Mouse (Mus musculus): ENCODE data around the gene Glg1. TPM values are rescaled to one million over a fixed set of nuclear protein-coding genes. Genes with fewer than 3 reads are reported as not detected.
"Not testable (repeated sequence)": the region's sequence is repeated elsewhere in the genome, so short reads cannot be mapped to it uniquely, and the experiment has no call there.

Glg1 gene
- polyA plus RNA-seq, 1 experiment from 2014 or later, result 81.7 TPM

DNA sequence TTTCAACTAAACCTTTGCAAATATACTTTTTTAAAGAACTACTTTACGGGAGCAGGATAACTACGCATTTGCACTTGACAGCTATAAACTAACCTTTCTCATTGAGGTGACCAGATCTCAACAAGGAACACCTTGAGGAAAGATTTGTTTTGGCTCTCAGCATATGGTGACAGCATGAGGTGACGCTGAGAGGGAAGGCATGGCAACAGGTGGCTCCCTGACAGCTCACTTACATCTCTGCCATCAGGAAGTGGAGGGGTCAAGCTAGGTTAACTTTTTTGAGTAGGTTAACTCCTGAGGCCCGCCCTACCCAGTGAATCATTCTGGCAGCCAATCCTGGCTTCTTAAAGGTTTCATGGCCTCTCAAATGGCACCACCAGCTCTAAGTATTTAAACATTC is 26.6 kb upstream of the Glg1 start:
- 88% methylated on average over 4 of the region's 4 CpGs for WGBS
- Histone ChIP-seq H3K9ac (no peak overlapping the region), H3K4me3 (no peak overlapping the region), H3K36me3 (peaks cover 90% of the 10 kb centered on the region), H3K4me1 (no peaks in the 10 kb centered on the region), H3K27ac (no peak overlapping the region), H3K4me2 (replicated peaks) (no peak overlapping the region), H3K27me3 (no peaks in the 10 kb centered on the region), H3K9me3 (no peaks in the 10 kb centered on the region)
- ATAC-seq (ENCODE audit: low FRiP score, low read depth), result no peak

DNA sequence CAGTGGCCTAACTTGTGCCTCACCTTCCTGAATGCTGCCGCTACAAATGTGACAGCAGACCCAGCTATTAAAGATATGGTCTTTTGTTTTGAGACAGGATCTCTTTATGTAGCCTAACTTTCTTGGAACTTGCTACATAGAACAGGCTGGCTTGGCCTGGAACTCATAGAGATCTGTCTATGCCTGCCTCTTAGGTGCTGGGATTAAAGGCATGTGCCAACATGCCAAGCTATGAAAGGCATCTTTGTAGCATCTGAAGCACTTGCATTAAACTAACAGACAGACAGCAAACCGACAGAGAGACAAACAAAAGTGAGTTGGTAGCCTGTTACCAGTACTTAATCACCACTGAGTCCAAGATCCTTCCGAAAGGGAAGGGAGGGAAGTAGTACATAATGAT is 23.1 kb upstream of the Glg1 start:
- peaks cover 92% of the 10 kb centered on the region for H3K36me3 ChIP-seq

DNA sequence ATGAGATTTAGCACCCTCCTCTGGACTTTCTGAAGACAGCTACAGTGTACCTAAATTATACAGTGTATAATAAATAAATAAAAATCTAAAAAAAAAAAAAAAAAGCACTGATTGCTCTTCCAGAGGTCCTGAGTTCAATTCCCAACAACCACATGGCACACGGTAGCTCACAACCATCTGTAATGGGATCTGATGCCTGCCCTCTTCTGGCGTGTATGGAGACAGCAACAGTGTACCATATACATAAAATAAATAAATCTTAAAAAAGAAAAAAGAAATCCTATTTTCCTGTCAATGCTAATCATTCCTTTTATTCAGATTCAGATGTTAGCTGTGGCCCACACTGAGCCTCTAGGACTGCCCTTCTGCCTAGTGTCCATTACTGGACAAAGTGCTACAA is 9.3 kb upstream of the Glg1 start:
- Histone ChIP-seq H3K9ac (no peak overlapping the region), H3K9me3 (peaks cover 11% of the 10 kb centered on the region; the same call in 1 of the 2 replicates), H3K4me3 (no peak overlapping the region), H3K36me3 (peaks cover 21% of the 10 kb centered on the region), H3K27me3 (no peaks in the 10 kb centered on the region), H3K4me1 (no peaks in the 10 kb centered on the region), H3K4me2 (replicated peaks) (no peak overlapping the region), H3K27ac (no peak overlapping the region)
- ATAC-seq (ENCODE audit: low FRiP score, low read depth), result no peak
- WGBS, result 77% methylated on average over 2 of the region's 2 CpGs

More for the DNA sequence above, 23.1 kb upstream of the Glg1 start:
- Histone ChIP-seq H3K4me1 (no peaks in the 10 kb centered on the region), H3K9me3 (no peaks in the 10 kb centered on the region), H3K27ac (no peak overlapping the region), H3K27me3 (no peaks in the 10 kb centered on the region), H3K4me3 (no peak overlapping the region), H3K9ac (no peak overlapping the region), H3K4me2 (replicated peaks) (no peak overlapping the region)
- 92% methylated on average over 3 of the region's 3 CpGs for WGBS
- no peak for ATAC-seq (ENCODE audit: low FRiP score, low read depth)

DNA sequence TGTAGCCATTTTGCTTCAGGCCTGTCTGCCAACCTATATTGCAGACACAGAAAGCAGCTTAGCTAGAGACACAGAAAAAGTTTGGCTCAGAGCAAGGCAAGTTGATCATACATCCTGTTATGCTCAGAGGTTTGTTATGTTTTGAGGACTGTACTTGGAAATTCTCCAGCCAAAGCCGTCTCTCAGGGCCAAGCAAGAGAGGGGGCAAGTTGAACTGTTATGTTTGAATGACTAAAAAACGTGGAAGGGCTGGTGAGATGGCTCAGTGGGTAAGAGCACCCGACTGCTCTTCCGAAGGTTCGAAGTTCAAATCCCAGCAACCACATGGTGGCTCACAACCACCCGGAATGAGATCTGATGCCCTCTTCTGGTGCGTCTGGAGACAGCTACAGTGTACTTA is 7.1 kb upstream of the Glg1 start:
- H3K4me2 ChIP-seq (replicated peaks); H3K4me1 ChIP-seq; H3K27me3 ChIP-seq; H3K4me3 ChIP-seq; ATAC-seq (ENCODE audit: low FRiP score, low read depth); H3K27ac ChIP-seq; H3K9ac ChIP-seq: not testable (repeated sequence)
- H3K9me3 ChIP-seq, result peaks cover 11% of the 10 kb centered on the region; the same call in 1 of the 2 replicates
- 68% methylated on average over 7 of the region's 7 CpGs for WGBS
- H3K36me3 ChIP-seq, result peaks cover 10% of the 10 kb centered on the region

DNA sequence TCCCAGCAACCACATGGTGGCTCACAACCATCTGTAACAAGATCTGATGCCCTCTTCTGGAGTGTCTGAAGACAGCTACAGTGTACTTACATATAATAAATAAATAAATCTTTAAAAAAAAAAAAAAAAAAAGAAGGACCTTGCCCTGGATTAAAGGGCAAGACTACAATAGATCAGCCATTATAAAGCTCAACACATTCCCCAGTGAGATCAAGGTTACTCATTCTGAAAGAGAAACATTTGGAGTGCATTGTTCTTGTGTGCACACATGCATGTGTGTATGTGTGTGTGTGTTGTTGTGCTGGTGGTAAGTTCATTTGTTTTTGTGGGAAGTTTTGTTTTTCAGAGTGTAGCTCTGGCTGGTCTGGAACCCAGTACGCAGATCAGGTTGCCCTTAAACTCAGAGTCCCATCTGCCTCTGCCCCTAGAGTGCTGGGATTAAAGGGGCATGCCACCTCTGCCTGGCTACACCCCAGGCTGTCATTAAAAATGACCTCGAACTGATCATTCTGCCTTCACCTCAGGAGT is 5.7 kb upstream of the Glg1 start:
- peaks cover 11% of the 10 kb centered on the region; the same call in 1 of the 2 replicates for H3K9me3 ChIP-seq
- WGBS, result 68% methylated on average over 2 of the region's 2 CpGs
- no peak overlapping the region for H3K9ac ChIP-seq
- no peaks in the 10 kb centered on the region for H3K27me3 ChIP-seq
- ATAC-seq (ENCODE audit: low FRiP score, low read depth), result no peak
- H3K36me3 ChIP-seq, result peaks cover under 1% of the 10 kb centered on the region; the same call in 1 of the 2 replicates
- H3K27ac ChIP-seq, result no peak overlapping the region
- no peak overlapping the region for H3K4me3 ChIP-seq
- no peak overlapping the region for H3K4me2 ChIP-seq (replicated peaks)
- H3K4me1 ChIP-seq, result peaks cover 5% of the 10 kb centered on the region; the same call in 1 of the 2 replicates

DNA sequence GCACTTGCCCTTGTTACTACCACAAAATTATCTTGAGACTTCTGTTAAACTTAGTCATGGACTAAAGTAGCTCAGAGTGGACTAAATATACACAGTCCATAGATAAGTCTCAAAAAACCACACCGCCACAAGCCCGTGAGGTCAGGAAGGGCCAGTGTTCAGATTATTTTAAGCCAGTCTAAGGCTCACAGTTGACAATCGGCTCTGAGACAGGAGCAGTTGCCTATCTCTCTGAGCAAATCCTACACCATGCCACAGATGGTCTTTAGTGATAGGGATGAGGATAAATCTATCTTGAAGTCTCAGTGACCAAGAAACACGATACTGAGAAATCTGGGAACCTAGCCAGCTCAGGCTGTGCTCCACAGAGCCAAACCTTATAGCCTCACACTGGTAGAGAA is 3.0 kb upstream of the Glg1 start:
- no peak for ATAC-seq (ENCODE audit: low FRiP score, low read depth)
- WGBS, result 87% methylated on average over 4 of the region's 4 CpGs
- peaks cover 11% of the 10 kb centered on the region for H3K4me1 ChIP-seq
- H3K9me3 ChIP-seq, result peaks cover 11% of the 10 kb centered on the region; the same call in 1 of the 2 replicates
- no peak overlapping the region for H3K27ac ChIP-seq
- H3K27me3 ChIP-seq, result no peaks in the 10 kb centered on the region
- no peak overlapping the region for H3K4me2 ChIP-seq (replicated peaks)
- H3K9ac ChIP-seq, result no peak overlapping the region
- H3K4me3 ChIP-seq, result no peak overlapping the region
- H3K36me3 ChIP-seq, result no peaks in the 10 kb centered on the region

DNA sequence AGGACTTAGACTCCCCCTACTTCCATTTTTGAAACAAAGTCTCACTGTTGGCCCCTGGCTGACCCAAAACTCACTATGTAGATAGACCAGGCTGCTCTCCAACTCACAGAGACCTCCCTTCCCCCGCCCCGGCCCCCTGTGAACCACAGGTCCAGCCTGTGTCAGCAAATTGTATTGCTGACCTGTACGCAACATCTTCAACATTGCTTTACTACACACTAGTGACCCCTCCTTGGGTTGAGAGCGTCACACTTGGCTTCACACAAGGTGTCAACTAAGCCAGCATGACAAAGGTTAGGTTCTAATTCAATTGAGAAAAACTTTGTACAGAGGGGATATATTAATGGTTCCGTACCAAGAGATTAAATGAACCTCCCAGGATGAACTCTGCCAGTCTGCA is 1.2 kb upstream of the Glg1 start:
- peak overlapping the region; percentile 68 for H3K4me2 ChIP-seq (replicated peaks)
- 99% methylated on average over 5 of the region's 5 CpGs for WGBS
- no peak overlapping the region for H3K27ac ChIP-seq

DNA sequence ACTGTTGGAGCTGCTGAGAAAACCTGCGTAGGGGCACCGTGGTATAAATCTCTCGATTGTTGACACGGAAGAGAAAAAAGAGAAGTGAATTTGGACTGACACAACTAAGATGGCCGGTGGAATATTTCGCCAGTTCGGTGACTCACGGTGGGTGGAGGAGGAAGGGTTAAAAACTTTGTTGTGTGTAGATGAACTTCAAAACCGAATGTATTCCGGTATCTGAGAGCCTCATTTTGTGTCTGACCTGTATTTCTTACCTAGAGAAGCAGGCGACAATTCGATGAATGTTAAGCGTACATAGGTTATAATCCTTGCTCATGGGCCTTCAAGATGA is 359 bp upstream of the Glg1 start:
- Histone ChIP-seq H3K4me3 (peak overlapping the region; percentile 85), H3K27ac (peak overlapping the region; percentile 99; the same call in 1 of the 2 replicates), H3K9ac (peak overlapping the region; percentile 96), H3K27me3 (no peaks in the 10 kb centered on the region), H3K4me1 (peaks cover 15% of the 10 kb centered on the region), H3K36me3 (peaks cover 14% of the 10 kb centered on the region), H3K9me3 (no peaks in the 10 kb centered on the region), H3K4me2 (replicated peaks) (peak overlapping the region; percentile 68)
- WGBS, result 10% methylated on average over 13 of the region's 13 CpGs
- peak; percentile 16; the same call in 1 of the 2 replicates for ATAC-seq (ENCODE audit: low FRiP score, low read depth)

More for the DNA sequence above, 1.2 kb upstream of the Glg1 start:
- no peak for ATAC-seq (ENCODE audit: low FRiP score, low read depth)
- Histone ChIP-seq H3K27me3 (no peaks in the 10 kb centered on the region), H3K4me1 (peaks cover 15% of the 10 kb centered on the region), H3K9me3 (no peaks in the 10 kb centered on the region), H3K4me3 (no peak overlapping the region), H3K9ac (no peak overlapping the region), H3K36me3 (peaks cover 10% of the 10 kb centered on the region; the same call in 1 of the 2 replicates)

DNA sequence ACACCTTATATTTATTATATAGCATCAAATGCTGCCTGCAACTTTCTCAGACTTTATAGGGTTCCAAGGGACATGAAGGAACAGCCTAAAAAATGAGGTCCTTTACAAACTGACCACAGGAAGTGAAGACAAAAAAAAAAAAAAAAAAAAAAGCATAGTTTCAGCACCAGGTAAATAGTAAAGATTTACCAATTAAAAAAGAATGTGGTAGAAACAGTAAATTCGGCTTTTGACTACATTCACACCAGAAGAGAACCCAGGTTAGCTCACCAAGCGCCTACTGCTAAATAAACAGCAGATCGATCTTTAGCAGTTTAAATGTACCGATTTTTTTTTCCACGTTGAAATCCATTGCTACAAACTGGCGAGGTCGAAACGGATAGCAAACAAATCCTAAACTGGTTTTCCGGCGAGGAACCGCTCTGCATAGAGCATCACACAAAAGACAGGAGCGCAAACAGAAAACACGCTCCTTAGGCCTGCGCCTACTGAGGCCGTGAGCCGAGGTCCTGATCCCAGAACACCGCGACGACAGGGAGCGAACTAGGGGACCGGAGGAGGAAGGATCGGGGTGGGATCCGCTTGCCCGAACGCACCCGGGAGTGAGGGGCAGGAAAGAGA is 896 bp downstream of the Glg1 start:
- H3K4me3 ChIP-seq, result peak overlapping the region; percentile 85
- no peaks in the 10 kb centered on the region for H3K27me3 ChIP-seq
- peaks cover 14% of the 10 kb centered on the region for H3K36me3 ChIP-seq
- H3K9me3 ChIP-seq, result no peaks in the 10 kb centered on the region
- peak overlapping the region; percentile 68 for H3K4me2 ChIP-seq (replicated peaks)
- under 1% methylated on average over 26 of the region's 26 CpGs for WGBS
- H3K9ac ChIP-seq, result peak overlapping the region; percentile 96
- H3K4me1 ChIP-seq, result peaks cover 15% of the 10 kb centered on the region
- peak overlapping the region; percentile 99 for H3K27ac ChIP-seq
- ATAC-seq (ENCODE audit: low FRiP score, low read depth), result peak; percentile 52

DNA sequence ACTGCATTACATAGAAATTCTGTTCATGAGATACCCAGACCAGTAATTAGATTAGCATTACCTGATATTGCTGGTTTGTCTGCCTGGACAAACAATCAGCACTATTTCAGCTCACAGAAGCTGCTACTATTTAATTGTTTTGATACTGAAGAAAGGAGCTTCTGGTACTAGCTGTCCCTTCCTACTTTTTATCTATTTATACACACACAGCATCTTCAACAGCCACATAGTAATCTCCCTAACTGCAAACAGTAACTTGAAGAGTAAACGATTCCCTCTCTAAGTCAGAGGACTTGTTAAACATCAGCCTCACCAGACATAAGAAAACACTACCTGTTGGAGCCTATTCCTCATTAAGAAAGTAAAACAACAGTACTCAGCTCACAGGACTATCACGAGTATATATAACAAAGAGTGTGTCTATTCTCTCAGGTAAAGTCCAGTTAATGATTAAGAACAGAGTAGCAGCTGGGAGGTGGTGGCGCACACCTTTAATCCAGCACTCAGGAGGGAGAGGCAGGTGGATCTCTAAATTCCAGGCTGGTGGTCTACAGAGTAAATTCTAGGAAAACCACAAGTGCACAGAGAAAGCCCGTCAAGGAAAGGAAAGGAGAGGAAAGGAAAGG is 6.4 kb downstream of the Glg1 start:
- Histone ChIP-seq H3K4me3 (no peak overlapping the region), H3K27ac (no peak overlapping the region)
- WGBS, result 85% methylated on average over 4 of the region's 4 CpGs

DNA sequence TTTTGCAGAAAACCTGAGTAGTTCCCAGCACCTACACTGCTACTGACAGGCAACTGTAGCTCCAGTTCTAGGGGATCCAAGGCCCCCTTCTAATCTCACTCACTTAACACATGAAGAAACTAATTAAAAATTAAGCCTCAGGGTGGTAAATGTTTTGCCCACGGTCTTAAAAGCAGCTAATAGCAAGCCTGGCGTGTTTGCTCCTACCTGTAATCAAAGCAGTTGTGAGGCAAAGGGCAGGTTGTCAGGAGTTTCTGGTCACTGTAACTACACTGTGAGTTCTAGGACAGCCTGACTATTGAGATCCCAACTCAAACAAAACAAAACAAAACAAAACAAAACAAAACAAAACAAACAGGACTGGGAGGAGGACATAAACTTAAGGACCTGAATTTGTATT is 8.9 kb downstream of the Glg1 start:
- no peak overlapping the region for H3K4me2 ChIP-seq (replicated peaks)
- H3K9me3 ChIP-seq, result no peaks in the 10 kb centered on the region
- WGBS, result 29% methylated on average over 2 of the region's 2 CpGs
- H3K9ac ChIP-seq, result no peak overlapping the region
- H3K4me3 ChIP-seq, result no peak overlapping the region
- no peaks in the 10 kb centered on the region for H3K27me3 ChIP-seq
- peaks cover 8% of the 10 kb centered on the region for H3K36me3 ChIP-seq
- H3K4me1 ChIP-seq, result no peaks in the 10 kb centered on the region
- ATAC-seq (ENCODE audit: low FRiP score, low read depth), result no peak
- no peak overlapping the region for H3K27ac ChIP-seq

More for the DNA sequence above, 6.4 kb downstream of the Glg1 start:
- Histone ChIP-seq H3K4me1 (peaks cover 9% of the 10 kb centered on the region), H3K9ac (no peak overlapping the region), H3K27me3 (no peaks in the 10 kb centered on the region), H3K36me3 (peaks cover 18% of the 10 kb centered on the region), H3K4me2 (replicated peaks) (no peak overlapping the region), H3K9me3 (no peaks in the 10 kb centered on the region)
- no peak for ATAC-seq (ENCODE audit: low FRiP score, low read depth)

DNA sequence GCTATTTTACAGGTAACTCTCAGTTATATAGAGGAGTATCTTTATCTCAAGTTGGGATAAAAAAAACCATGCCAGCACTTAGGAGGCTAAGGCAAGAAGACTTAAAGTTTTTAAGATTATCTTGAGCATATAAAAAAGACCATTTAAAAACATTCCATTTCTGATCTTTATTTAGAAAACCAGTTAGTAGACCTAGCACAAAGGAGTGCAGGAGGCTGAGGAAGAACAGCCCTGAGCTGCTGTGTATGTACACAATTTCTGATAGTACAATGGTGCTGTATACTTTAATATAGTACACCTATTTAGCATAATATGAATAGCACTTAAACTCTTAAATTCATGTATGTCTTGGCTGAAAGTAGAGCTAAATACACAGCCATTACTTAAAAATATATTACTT is 10.9 kb downstream of the Glg1 start:
- H3K36me3 ChIP-seq, result peaks cover 5% of the 10 kb centered on the region; the same call in 1 of the 2 replicates
- H3K4me1 ChIP-seq, result no peaks in the 10 kb centered on the region
- H3K27me3 ChIP-seq, result no peaks in the 10 kb centered on the region
- H3K9ac ChIP-seq, result no peak overlapping the region
- no peak overlapping the region for H3K4me2 ChIP-seq (replicated peaks)
- H3K27ac ChIP-seq, result no peak overlapping the region
- H3K4me3 ChIP-seq, result no peak overlapping the region
- H3K9me3 ChIP-seq, result no peaks in the 10 kb centered on the region
- no peak for ATAC-seq (ENCODE audit: low FRiP score, low read depth)

All from limb, embryonic 13.5 days (tissue).